Comparison of ENCODE assay signal across 11 mouse cellular contexts in the genomic region with DNA sequence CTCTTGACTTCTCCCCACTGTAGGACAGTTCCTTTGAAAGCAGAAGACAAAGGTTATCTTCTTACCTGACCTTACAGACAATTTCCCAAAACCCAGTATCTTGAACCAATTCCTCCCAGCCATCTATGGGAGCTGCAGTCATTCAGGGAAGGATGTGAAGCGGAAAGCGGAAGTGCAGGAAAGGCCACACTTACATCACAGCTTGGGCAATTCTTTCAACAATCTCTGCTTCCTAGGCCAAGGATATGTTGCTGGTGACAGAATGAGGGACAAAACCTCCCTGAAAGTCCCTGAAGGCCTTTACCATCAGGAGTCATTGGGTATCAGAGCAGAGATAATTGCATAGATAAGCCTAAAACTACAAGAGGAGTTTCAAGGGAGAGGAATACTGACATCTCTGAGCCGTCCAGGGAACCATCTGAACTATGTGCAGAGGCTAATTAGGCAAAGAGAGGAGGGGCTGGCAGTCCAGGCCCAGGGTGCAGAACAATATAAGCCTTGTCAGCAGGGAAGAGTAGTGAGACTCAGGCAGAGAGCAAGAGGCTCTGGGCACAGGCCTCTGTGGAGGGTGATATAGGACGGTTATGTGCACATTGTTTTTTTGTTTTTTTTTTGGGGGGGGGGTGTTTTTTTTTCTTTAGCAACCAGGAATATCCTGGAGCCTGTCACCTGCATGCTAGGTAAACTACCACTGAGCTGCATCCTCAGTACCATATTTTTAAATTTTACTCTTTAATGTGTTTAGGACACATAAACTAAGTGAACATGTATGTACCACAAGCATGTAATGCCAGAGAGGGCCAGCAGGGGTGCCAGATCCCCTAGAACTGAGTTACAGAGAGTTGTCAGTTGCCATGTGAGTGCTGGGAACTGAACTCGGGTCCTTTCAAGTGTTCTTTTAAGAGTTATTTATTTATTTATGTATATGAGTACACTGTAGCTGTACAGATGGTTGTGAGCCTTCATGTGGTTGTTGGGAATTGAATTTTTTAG. TPM values are rescaled to one million over a fixed set of nuclear protein-coding genes. Genes with fewer than 3 reads are reported as not detected.
DNase-seq lines count a peak whose midpoint lies in the region; ATAC-seq and TF ChIP-seq lines count a peak whose summit lies in the region.
"Had no signal": no experiment of that assay in that cellular context is flagged by ENCODE, and none has a peak within 500 bp of the region (broad histone marks: within the 10 kb centered on the region; RNA-seq: fewer than 3 reads in every experiment).

No protein-coding gene starts in this region.

- no peak for TF ChIP-seq CTCF in hindbrain, postnatal 0 days (IDR thresholded peaks at IDR 0.05; ENCODE audit: low read depth)
- TF ChIP-seq CTCF in thymus, adult 2 months (IDR thresholded peaks at IDR 0.05; ENCODE audit: borderline replicate concordance, control insufficient read depth, extremely low read depth, insufficient read depth, low read length, poor library complexity): no peak
- TF ChIP-seq CTCF in brain, embryonic 14.5 days (IDR thresholded peaks at IDR 0.05; ENCODE audit: borderline replicate concordance, extremely low read depth, insufficient read depth, insufficient read length): peak; percentile 14; the same call in 1 of the 2 replicates
- peak; percentile 46 for TF ChIP-seq CTCF in stomach, postnatal 0 days (IDR thresholded peaks at IDR 0.05; ENCODE audit: low read depth)

- 0 out of 2 replicates have a peak overlapping the region, but pooled peaks have one; percentile 22 for H3K27ac ChIP-seq in hindbrain, postnatal 0 days
- no peak overlapping the region for H3K27ac ChIP-seq in hindbrain, embryonic 16.5 days (ENCODE audit: low read depth, low read length)
- no peak overlapping the region for H3K27ac ChIP-seq in thymus, adult 2 months (ENCODE audit: control insufficient read depth, insufficient read depth, low read length)
- no peak overlapping the region for H3K27ac ChIP-seq in stomach, postnatal 0 days (replicated peaks)

- no peak for DNase-seq in hindbrain, postnatal 0 days (ENCODE audit: low spot score)
- peak; percentile 59 for DNase-seq in thymus, postnatal 4 days
- DNase-seq in thymus, adult 2 months: no peak
- DNase-seq in brain, embryonic 14.5 days (ENCODE audit: low read depth): peak; percentile 46
- DNase-seq in stomach, postnatal 0 days (ENCODE audit: low spot score): no peak
- no peak for DNase-seq in kidney, adult 9 months
- DNase-seq: cerebellum, adult 9-10 months; left cerebral cortex, postnatal 4 days had no signal

- WGBS in hindbrain, postnatal 0 days: 75% methylated on average over 5 of the region's 5 CpGs
- 68% methylated on average over 5 of the region's 5 CpGs for WGBS in hindbrain, embryonic 16.5 days
- 96% methylated on average over 5 of the region's 5 CpGs for WGBS in thymus, adult 2 months
- WGBS in stomach, postnatal 0 days: 84% methylated on average over 5 of the region's 5 CpGs

- H3K4me1 ChIP-seq in hindbrain, postnatal 0 days (ENCODE audit: insufficient read depth, low read length): no peaks in the 10 kb centered on the region
- no peaks in the 10 kb centered on the region for H3K4me1 ChIP-seq in hindbrain, embryonic 16.5 days (ENCODE audit: control insufficient read depth, insufficient read depth, low read depth, low read length)
- peaks cover 2% of the 10 kb centered on the region; the same call in 1 of the 2 replicates for H3K4me1 ChIP-seq in thymus, adult 2 months (replicated peaks; ENCODE audit: control insufficient read depth, insufficient read depth, low read length)
- H3K4me1 ChIP-seq in stomach, postnatal 0 days (replicated peaks; ENCODE audit: control insufficient read depth, insufficient read depth): no peaks in the 10 kb centered on the region

- H3K36me3 ChIP-seq in hindbrain, postnatal 0 days (ENCODE audit: insufficient read depth, low read length): no peaks in the 10 kb centered on the region
- H3K36me3 ChIP-seq in hindbrain, embryonic 16.5 days (ENCODE audit: control insufficient read depth, insufficient read depth, low read length): no peaks in the 10 kb centered on the region; the same call in 1 of the 2 replicates
- peaks cover 14% of the 10 kb centered on the region; the same call in 1 of the 2 replicates for H3K36me3 ChIP-seq in thymus, adult 2 months (ENCODE audit: control insufficient read depth, insufficient read depth, low read length)
- no peaks in the 10 kb centered on the region; the same call in 1 of the 2 replicates for H3K36me3 ChIP-seq in stomach, postnatal 0 days (ENCODE audit: control insufficient read depth, insufficient read depth, low read length)

- no peak overlapping the region for H3K4me2 ChIP-seq in hindbrain, postnatal 0 days (ENCODE audit: low read depth, low read length)
- H3K4me2 ChIP-seq in hindbrain, embryonic 16.5 days (ENCODE audit: low read length): no peak overlapping the region
- H3K4me2 ChIP-seq in stomach, postnatal 0 days (replicated peaks; ENCODE audit: low read depth): no peak overlapping the region
- H3K4me2 ChIP-seq: heart, embryonic 11.5 days had no signal

- H3K4me3 ChIP-seq in hindbrain, postnatal 0 days (ENCODE audit: low read length): no peak overlapping the region
- no peak overlapping the region for H3K4me3 ChIP-seq in hindbrain, embryonic 16.5 days (ENCODE audit: low read length)
- no peak overlapping the region for H3K4me3 ChIP-seq in thymus, adult 2 months (ENCODE audit: control insufficient read depth, insufficient read depth, low read length)
- H3K4me3 ChIP-seq in stomach, postnatal 0 days (ENCODE audit: low read depth, low read length): no peak overlapping the region

- no peak for ATAC-seq in hindbrain, postnatal 0 days
- no peak for ATAC-seq in hindbrain, embryonic 16.5 days
- no peak for ATAC-seq in stomach, postnatal 0 days (ENCODE audit: low FRiP score, low TSS enrichment)
- ATAC-seq in erythroid progenitor cell, adult 5-6 weeks (replicated peaks; ENCODE audit: low FRiP score, poor library complexity, severe bottlenecking): no peak

- no peak overlapping the region for H3K9ac ChIP-seq in hindbrain, postnatal 0 days (replicated peaks; ENCODE audit: low read length)
- H3K9ac ChIP-seq in hindbrain, embryonic 16.5 days (ENCODE audit: low read depth, low read length): no peak overlapping the region
- H3K9ac ChIP-seq in stomach, postnatal 0 days (ENCODE audit: low read length): no peak overlapping the region

- TF ChIP-seq EP300 in stomach, postnatal 0 days (optimal IDR thresholded peaks at IDR 0.05): no peak

- no peaks in the 10 kb centered on the region for H3K27me3 ChIP-seq in hindbrain, postnatal 0 days (ENCODE audit: insufficient read depth, low read length)
- H3K27me3 ChIP-seq in hindbrain, embryonic 16.5 days (replicated peaks; ENCODE audit: control insufficient read depth, insufficient read depth, low read length): no peaks in the 10 kb centered on the region
- no peaks in the 10 kb centered on the region for H3K27me3 ChIP-seq in thymus, adult 2 months (ENCODE audit: control insufficient read depth, insufficient read depth, low read length)
- H3K27me3 ChIP-seq in stomach, postnatal 0 days (ENCODE audit: control insufficient read depth, insufficient read depth, low read length): no peaks in the 10 kb centered on the region

- H3K9me3 ChIP-seq in hindbrain, postnatal 0 days (ENCODE audit: low read length): no peaks in the 10 kb centered on the region
- H3K9me3 ChIP-seq in hindbrain, embryonic 16.5 days (ENCODE audit: control insufficient read depth, low read length): no peaks in the 10 kb centered on the region
- H3K9me3 ChIP-seq in stomach, postnatal 0 days (ENCODE audit: control insufficient read depth, low read length): no peaks in the 10 kb centered on the region

- no peak for TF ChIP-seq POLR2A in thymus, adult 2 months (IDR thresholded peaks at IDR 0.05; ENCODE audit: control insufficient read depth, extremely low read depth, insufficient read depth, low read length, poor library complexity)
- no peak for TF ChIP-seq POLR2A in brain, embryonic 14.5 days (IDR thresholded peaks at IDR 0.05; ENCODE audit: borderline replicate concordance, extremely low read depth, insufficient read depth, insufficient read length, poor library complexity, severe bottlenecking)

RNA-seq across cellular contexts. Expression of gene Limk2, which starts 26.1 kb away (rescaled TPM):
- 206 and 235 TPM in 2 replicates for total RNA-seq in hindbrain, postnatal 0 days (2014; rRNA removed)
- 110 and 113 TPM in 2 replicates for polyA plus RNA-seq in hindbrain, postnatal 0 days (2015; fragmentation: Nextera tagmentation; extraction: Ambion mirVana)
- polyA plus RNA-seq in hindbrain, embryonic 16.5 days (2015; fragmentation: Nextera tagmentation; extraction: Ambion mirVana): 159 and 164 TPM in 2 replicates
- 167 and 185 TPM in 2 replicates for polyA plus RNA-seq in thymus, adult 2 months (2012; rRNA removed)
- 131 and 211 TPM in 2 replicates for polyA plus RNA-seq in brain, embryonic 14.5 days (2012; rRNA removed)
- 69.3 and 73.9 TPM in 2 replicates for polyA plus RNA-seq in stomach, postnatal 0 days (2015; fragmentation: Nextera tagmentation; extraction: Ambion mirVana)
- total RNA-seq in erythroid progenitor cell, adult 5-6 weeks (2015; ENCODE audit: low replicate concordance): 5.0 and 12.6 TPM in 2 replicates
- total RNA-seq in erythroid progenitor cell, adult 5-6 weeks (2017; ENCODE audit: low replicate concordance): 9.1 and 16.8 TPM in 2 replicates

RNA-seq across cellular contexts. Expression of gene Pik3ip1, which starts 52.7 kb away (rescaled TPM):
- total RNA-seq in hindbrain, postnatal 0 days (2014; rRNA removed): 34.3 and 40.9 TPM in 2 replicates
- 41.6 and 45.4 TPM in 2 replicates for polyA plus RNA-seq in hindbrain, postnatal 0 days (2015; fragmentation: Nextera tagmentation; extraction: Ambion mirVana)
- polyA plus RNA-seq in hindbrain, embryonic 16.5 days (2015; fragmentation: Nextera tagmentation; extraction: Ambion mirVana): 30.8 and 36.1 TPM in 2 replicates
- 151 and 153 TPM in 2 replicates for polyA plus RNA-seq in thymus, adult 2 months (2012; rRNA removed)
- polyA plus RNA-seq in brain, embryonic 14.5 days (2012; rRNA removed): 17.0 and 24.6 TPM in 2 replicates
- polyA plus RNA-seq in stomach, postnatal 0 days (2015; fragmentation: Nextera tagmentation; extraction: Ambion mirVana): 8.9 and 9.0 TPM in 2 replicates
- total RNA-seq in erythroid progenitor cell, adult 5-6 weeks (2015; ENCODE audit: low replicate concordance): 2.1 and 4.3 TPM in 2 replicates
- 2.7 and 20.2 TPM in 2 replicates for total RNA-seq in erythroid progenitor cell, adult 5-6 weeks (2017; ENCODE audit: low replicate concordance)

Comparison
In these comparisons a context has a peak if more than half of its experiments do, and no peak if none do; other contexts are left out.
1. DNase-seq: peak in thymus, postnatal 4 days (single experiment) and brain, embryonic 14.5 days (single experiment); none in hindbrain, postnatal 0 days (single experiment), thymus, adult 2 months (single experiment), stomach, postnatal 0 days (single experiment) and kidney, adult 9 months (single experiment).
2. CTCF ChIP-seq: peak in brain, embryonic 14.5 days (single experiment) and stomach, postnatal 0 days (single experiment); none in hindbrain, postnatal 0 days (single experiment) and thymus, adult 2 months (single experiment).